Mouse (Mus musculus) heart, embryonic 16.5 days (tissue): ENCODE measurements at regions not wholly inside any gene's neighbourhood (a gene's known extent, or its start where the extent isn't known, plus 50 kb on each side); places are given as distances from the start of the nearest gene placed in this dataset.

Experiments
- ATAC-seq: fragments of 200-750 bp; cut with Nextera tagmentation; replicated peaks from 2 replicates; pipeline ENCODE4 v1.8.0; 2017; ENCODE audit warnings: moderate number of reproducible peaks; ENCODE audit not compliant: insufficient read depth, low FRiP score; ENCODE audit errors: extremely low read depth
- H3K27ac ChIP-seq: fragments of 300-500 bp; sonication (generic); 2 replicates; pipeline ENCODE4 v1.5.1; 2014; ENCODE audit warnings: mild to moderate bottlenecking, low read length, control low read depth, moderate library complexity
- H3K27me3 ChIP-seq: fragments of 300-500 bp; sonication (generic); 2 replicates; pipeline ENCODE4 v1.6.1; 2014; ENCODE audit warnings: low read length, mixed read lengths; ENCODE audit not compliant: control insufficient read depth, insufficient read depth
- H3K36me3 ChIP-seq: fragments of 300-500 bp; sonication (generic); 2 replicates; pipeline ENCODE4 v1.6.1; 2014; ENCODE audit not compliant: control insufficient read depth, insufficient read depth
- H3K4me1 ChIP-seq: fragments of 300-500 bp; sonication (generic); 2 replicates; pipeline ENCODE4 v1.6.1; 2014; ENCODE audit warnings: low read length, mixed read lengths; ENCODE audit not compliant: control insufficient read depth, insufficient read depth
- H3K4me2 ChIP-seq: fragments of 300-500 bp; sonication (generic); 2 replicates; pipeline ENCODE4 v1.6.1; 2014; ENCODE audit warnings: low read depth, mild to moderate bottlenecking, control low read depth, low read length
- H3K4me3 ChIP-seq: fragments of 300-500 bp; sonication (generic); 2 replicates; pipeline ENCODE4 v1.5.1; 2014; ENCODE audit warnings: mild to moderate bottlenecking, control low read depth, low read length
- H3K9ac ChIP-seq: fragments of 300-500 bp; sonication (generic); 2 replicates; pipeline ENCODE4 v1.6.1; 2014; ENCODE audit warnings: low read length, control low read depth
- H3K9me3 ChIP-seq: fragments of 300-500 bp; sonication (generic); replicated peaks from 2 replicates; pipeline ENCODE4 v1.6.1; 2016; ENCODE audit warnings: low read length; ENCODE audit not compliant: control insufficient read depth
- WGBS: fragments of 180-500 bp; shearing (Covaris S2); extraction: QIAGEN DNeasy Blood & Tissue Kit; methylation state at CpG from one replicate; pipeline ENCODE4 v1.1.7; 2014; 5-methylcytosine and 5-hydroxymethylcytosine counted together

DNA sequence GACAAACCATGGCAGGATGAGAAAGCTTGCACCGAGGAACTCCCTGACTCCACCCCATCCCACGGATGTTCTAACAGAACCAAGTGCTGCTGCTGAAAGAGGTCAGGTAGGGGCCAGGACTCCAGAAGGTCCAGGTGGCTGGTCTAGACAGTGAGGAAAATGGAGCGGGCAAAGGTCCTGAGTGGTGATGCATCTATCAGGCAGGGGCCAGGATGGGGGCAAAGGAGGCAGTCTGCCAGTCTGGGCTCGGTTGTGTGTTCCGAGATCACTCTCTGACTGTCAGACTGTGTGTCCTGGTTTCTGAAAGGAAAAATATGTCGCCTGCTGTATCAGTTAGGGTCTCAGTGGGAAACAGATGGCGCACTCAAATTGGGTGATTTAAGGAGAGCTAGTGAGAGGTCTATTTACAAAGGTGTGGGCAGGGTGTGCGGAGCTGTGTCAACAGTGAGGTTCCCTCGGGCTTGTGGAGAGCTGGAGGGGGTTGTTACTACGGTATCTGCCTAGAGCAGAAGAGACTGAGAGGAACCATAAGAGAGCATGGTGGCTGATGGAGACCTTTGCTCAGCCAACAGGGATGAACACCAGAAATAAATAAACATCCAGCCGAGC, 168.3 kb upstream of the Csf3r start:
- Histone ChIP-seq H3K9ac (no peak overlapping the region), H3K9me3 (no peaks in the 10 kb centered on the region), H3K4me3 (no peak overlapping the region), H3K27ac (no peak overlapping the region), H3K4me1 (no peaks in the 10 kb centered on the region), H3K27me3 (no peaks in the 10 kb centered on the region), H3K4me2 (no peak overlapping the region), H3K36me3 (no peaks in the 10 kb centered on the region)
- WGBS: 32% methylated on average over 11 of the region's 11 CpGs
- ATAC-seq: no peak

DNA sequence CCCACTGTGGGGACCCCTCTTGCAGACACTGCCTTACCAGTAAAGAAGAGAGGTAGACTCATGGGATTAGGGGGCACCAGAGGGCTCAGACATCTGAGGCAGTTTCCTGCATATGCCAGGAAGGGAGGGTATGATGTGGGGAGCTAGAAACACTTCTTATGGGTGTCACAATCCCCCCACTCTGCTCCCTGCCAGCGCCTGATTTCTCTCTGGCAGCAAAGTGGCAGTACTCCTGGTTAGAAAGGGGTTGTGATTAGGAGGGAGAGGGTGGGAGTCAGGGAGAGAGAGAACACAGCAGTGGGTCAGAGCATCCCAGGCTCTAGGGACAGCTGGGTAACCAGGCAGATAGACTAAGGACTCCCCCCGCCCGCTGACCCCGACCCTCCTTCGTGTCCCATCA, 167.6 kb upstream of the Csf3r start:
- H3K4me3 ChIP-seq: no peak overlapping the region

DNA sequence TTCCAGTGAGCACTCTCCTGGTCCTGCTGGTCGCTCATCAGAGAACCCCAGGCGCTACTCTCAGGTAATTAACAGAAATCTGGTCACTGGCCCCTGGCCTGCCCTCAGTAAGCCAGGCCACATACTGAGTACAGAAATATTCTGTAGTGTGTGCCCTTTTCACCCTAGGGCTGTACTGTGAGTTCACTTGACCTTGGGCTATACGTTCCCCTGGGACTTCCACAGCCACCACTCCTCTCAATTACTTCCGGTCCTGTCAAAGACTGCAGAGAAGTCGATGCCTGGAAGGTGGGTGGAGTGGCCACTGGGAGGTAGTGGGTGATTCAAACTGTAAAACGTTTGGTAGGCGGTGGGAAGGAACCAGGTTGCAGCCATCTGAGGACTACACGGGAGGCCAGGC, 159.3 kb upstream of the Csf3r start:
- no peak overlapping the region for H3K4me3 ChIP-seq
- H3K27ac ChIP-seq: no peak overlapping the region
- peaks cover 3% of the 10 kb centered on the region; the same call in 1 of the 2 replicates for H3K27me3 ChIP-seq
- H3K9me3 ChIP-seq: no peaks in the 10 kb centered on the region; the same call in 1 of the 2 replicates
- H3K9ac ChIP-seq: no peak overlapping the region
- no peak overlapping the region for H3K4me2 ChIP-seq
- no peaks in the 10 kb centered on the region for H3K36me3 ChIP-seq
- WGBS: 16% methylated on average over 8 of the region's 8 CpGs
- H3K4me1 ChIP-seq: no peaks in the 10 kb centered on the region
- ATAC-seq: no peak

More for the DNA sequence above, 167.6 kb upstream of the Csf3r start:
- H3K27ac ChIP-seq: no peak overlapping the region
- no peaks in the 10 kb centered on the region for H3K9me3 ChIP-seq
- no peaks in the 10 kb centered on the region for H3K4me1 ChIP-seq
- H3K36me3 ChIP-seq: no peaks in the 10 kb centered on the region
- H3K9ac ChIP-seq: no peak overlapping the region
- H3K4me2 ChIP-seq: no peak overlapping the region
- peaks cover 3% of the 10 kb centered on the region; the same call in 1 of the 2 replicates for H3K27me3 ChIP-seq
- ATAC-seq: no peak
- 61% methylated on average over 5 of the region's 5 CpGs for WGBS

DNA sequence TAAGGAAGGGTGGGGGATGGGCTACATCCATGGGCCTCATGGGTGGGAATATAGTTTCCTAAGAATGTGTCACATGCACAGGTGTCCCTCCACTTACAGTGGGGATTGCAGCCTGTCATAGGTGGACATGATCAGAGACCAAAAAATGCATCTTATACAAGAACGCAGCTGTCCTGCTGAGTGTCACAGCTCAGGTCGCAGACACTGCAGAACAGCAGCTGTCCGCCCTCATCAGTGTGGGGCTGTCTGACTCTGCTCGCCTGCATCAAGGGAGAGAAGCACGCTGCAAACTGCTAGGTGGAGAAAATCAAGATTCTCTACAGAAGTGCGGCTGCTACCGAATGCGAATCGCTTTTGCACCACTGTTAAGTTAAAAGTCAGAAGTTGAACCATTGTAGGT, 158.6 kb upstream of the Csf3r start:
- H3K4me3 ChIP-seq: no peak overlapping the region
- no peak overlapping the region for H3K4me2 ChIP-seq
- peaks cover 3% of the 10 kb centered on the region; the same call in 1 of the 2 replicates for H3K27me3 ChIP-seq
- no peak overlapping the region for H3K9ac ChIP-seq
- H3K36me3 ChIP-seq: no peaks in the 10 kb centered on the region
- 69% methylated on average over 9 of the region's 9 CpGs for WGBS
- no peaks in the 10 kb centered on the region; the same call in 1 of the 2 replicates for H3K9me3 ChIP-seq
- H3K4me1 ChIP-seq: no peaks in the 10 kb centered on the region
- H3K27ac ChIP-seq: no peak overlapping the region
- ATAC-seq: no peak

DNA sequence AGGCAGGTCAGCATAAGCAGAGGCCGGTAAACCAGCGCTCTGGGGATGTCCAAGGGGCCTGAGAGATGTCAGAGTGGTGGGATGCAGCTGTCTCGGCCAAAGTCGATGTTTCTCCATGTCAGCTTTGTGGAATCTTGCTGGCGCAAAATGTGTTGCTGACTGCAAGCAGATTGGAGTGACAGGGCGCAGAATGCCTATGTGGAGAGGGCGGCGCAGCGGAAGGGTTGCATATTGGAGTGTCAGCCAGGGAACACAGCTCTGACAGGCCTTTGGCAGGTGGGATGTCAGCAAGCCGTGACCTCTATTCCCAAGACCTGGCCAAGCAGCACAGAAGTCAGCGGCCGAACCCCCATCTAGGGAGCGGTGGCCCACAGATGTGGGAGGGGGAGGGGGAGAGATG, 153.1 kb upstream of the Csf3r start:
- WGBS: 67% methylated on average over 13 of the region's 13 CpGs
- H3K27me3 ChIP-seq: no peaks in the 10 kb centered on the region
- H3K36me3 ChIP-seq: no peaks in the 10 kb centered on the region
- no peak overlapping the region for H3K4me3 ChIP-seq
- no peaks in the 10 kb centered on the region for H3K4me1 ChIP-seq
- no peak for ATAC-seq
- no peak overlapping the region for H3K4me2 ChIP-seq
- no peaks in the 10 kb centered on the region; the same call in 1 of the 2 replicates for H3K9me3 ChIP-seq
- H3K9ac ChIP-seq: no peak overlapping the region
- H3K27ac ChIP-seq: no peak overlapping the region

DNA sequence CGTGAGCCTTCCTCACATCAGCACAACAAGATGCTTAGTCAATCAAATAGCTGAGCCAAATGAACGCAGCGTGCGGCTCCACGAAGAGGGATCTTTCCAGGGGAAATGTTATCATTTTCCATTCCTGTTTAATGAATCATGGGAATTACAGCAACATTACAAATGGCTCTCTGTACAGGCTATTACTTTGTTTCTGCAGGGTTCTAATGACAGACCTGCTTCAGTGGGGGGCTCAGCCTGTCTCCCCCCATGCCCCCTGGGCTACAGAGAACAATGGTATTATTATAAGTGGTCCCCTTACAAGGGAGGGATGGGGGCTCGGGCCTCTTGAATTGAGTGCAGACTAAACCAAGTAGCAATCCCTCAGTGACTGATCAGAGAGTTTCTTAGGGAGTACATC, 144.3 kb upstream of the Csf3r start:
- no peak for ATAC-seq
- H3K9me3 ChIP-seq: no peaks in the 10 kb centered on the region
- H3K27ac ChIP-seq: no peak overlapping the region
- no peaks in the 10 kb centered on the region for H3K36me3 ChIP-seq
- WGBS: 48% methylated on average over 6 of the region's 6 CpGs
- H3K27me3 ChIP-seq: no peaks in the 10 kb centered on the region; the same call in 1 of the 2 replicates
- H3K4me3 ChIP-seq: no peak overlapping the region
- H3K9ac ChIP-seq: no peak overlapping the region
- peaks cover 11% of the 10 kb centered on the region for H3K4me1 ChIP-seq
- no peak overlapping the region for H3K4me2 ChIP-seq

DNA sequence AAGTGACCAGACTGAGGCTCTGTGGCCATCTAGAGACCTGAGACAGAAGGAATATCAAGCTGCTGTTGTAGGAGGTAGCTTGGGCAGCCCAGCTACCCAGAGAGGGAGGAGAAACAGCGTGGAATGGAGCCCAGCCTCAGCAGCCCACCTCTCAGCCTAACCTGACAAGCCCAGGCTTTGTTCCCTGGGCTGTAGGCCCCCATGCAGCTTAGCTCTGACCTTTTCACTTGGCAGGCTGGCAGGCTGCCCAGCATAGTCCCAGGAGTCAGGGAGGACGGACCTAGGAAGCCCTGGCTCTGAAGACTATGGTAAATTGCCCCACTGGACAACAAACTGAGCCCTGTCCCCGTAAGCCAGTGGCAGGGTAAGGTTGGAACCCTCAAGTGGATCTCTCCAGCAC, 141.8 kb upstream of the Csf3r start:
- no peaks in the 10 kb centered on the region for H3K36me3 ChIP-seq
- 26% methylated on average over 3 of the region's 3 CpGs for WGBS
- no peak for ATAC-seq
- H3K4me3 ChIP-seq: no peak overlapping the region
- no peak overlapping the region for H3K27ac ChIP-seq
- H3K27me3 ChIP-seq: no peaks in the 10 kb centered on the region
- no peaks in the 10 kb centered on the region for H3K9me3 ChIP-seq
- H3K4me1 ChIP-seq: peaks cover 11% of the 10 kb centered on the region
- H3K9ac ChIP-seq: no peak overlapping the region
- no peak overlapping the region for H3K4me2 ChIP-seq

- no peak for ATAC-seq
- no peak overlapping the region for H3K9ac ChIP-seq
- H3K4me2 ChIP-seq: no peak overlapping the region
- no peak overlapping the region for H3K27ac ChIP-seq
- H3K9me3 ChIP-seq: no peaks in the 10 kb centered on the region
- no peak overlapping the region for H3K4me3 ChIP-seq
- H3K4me1 ChIP-seq: no peaks in the 10 kb centered on the region
- WGBS: 60% methylated on average over 4 of the region's 4 CpGs
- no peaks in the 10 kb centered on the region for H3K36me3 ChIP-seq
- H3K27me3 ChIP-seq: no peaks in the 10 kb centered on the region
These were observed 133.8 kb upstream of the Csf3r start for GRCm38 (mm10) chr4:125890510-125890909.

DNA sequence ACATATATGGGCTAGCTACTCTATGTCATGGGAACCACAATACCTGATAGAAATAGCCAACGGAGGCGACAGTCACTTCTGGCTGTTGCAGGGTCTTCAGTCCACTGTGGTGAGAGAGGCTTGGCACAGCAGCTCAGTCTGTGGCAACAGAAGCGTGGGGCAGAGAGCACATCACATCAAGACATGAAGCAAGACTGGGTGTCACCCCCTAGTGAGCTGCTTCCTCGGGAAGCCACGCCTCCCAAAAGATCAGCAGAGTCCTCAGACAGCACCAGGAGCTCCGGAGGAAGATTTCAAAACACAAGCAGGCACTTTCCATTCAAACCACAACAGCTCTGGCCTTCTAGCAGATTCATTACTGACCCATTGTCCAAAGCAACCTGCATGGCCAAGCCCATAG, 131.2 kb upstream of the Csf3r start:
- WGBS: 75% methylated on average over 6 of the region's 6 CpGs
- no peaks in the 10 kb centered on the region for H3K9me3 ChIP-seq
- no peak for ATAC-seq

More for the DNA sequence above, 131.2 kb upstream of the Csf3r start:
- H3K36me3 ChIP-seq: no peaks in the 10 kb centered on the region
- H3K27me3 ChIP-seq: no peaks in the 10 kb centered on the region
- H3K4me2 ChIP-seq: no peak overlapping the region
- no peak overlapping the region for H3K27ac ChIP-seq
- H3K4me1 ChIP-seq: no peaks in the 10 kb centered on the region
- no peak overlapping the region for H3K9ac ChIP-seq
- no peak overlapping the region for H3K4me3 ChIP-seq
